Mouse (Mus musculus): ENCODE measurements at regions not wholly inside any gene's neighbourhood (a gene's known extent, or its start where the extent isn't known, plus 50 kb on each side); places are given as distances from the start of the nearest gene placed in this dataset.

GRCm38 (mm10) chr2:146696277-146696676 lies 159.4 kb upstream of the Kiz start:
- no peak overlapping the region for H3K4me3 ChIP-seq (ENCODE audit: control insufficient read depth in 1 of 2, insufficient read depth in 1 of 2, low read depth in 1 of 2, low read length in 2 of 2)
- no peak overlapping the region for H3K4me2 ChIP-seq (ENCODE audit: low read length)
- H3K4me1 ChIP-seq (ENCODE audit: control insufficient read depth in 2 of 2, insufficient read depth in 2 of 2, low read length in 2 of 2): no peaks in the 10 kb centered on the region
- no peak overlapping the region for H3K9ac ChIP-seq (ENCODE audit: low read length)
- H3K36me3 ChIP-seq (ENCODE audit: control insufficient read depth, insufficient read depth, low read length): no peaks in the 10 kb centered on the region
- no peaks in the 10 kb centered on the region for H3K27me3 ChIP-seq (ENCODE audit: control insufficient read depth, insufficient read depth, low read length)
- H3K9me3 ChIP-seq (ENCODE audit: control insufficient read depth, low read length): 0 out of 2 replicates have a peak, but pooled peaks cover 3% of the 10 kb centered on the region
- no peak overlapping the region for H3K27ac ChIP-seq (replicated peaks in 1 of 2; ENCODE audit: control insufficient read depth in 1 of 2, insufficient read depth in 1 of 2, low read depth in 2 of 2, low read length in 2 of 2)
- no peak for ATAC-seq (ENCODE audit: insufficient number of reproducible peaks, insufficient read depth, low FRiP score, low read depth)
- 65% methylated on average over 2 of the region's 2 CpGs for WGBS

GRCm38 (mm10) chr2:146696727-146697126 lies 158.9 kb upstream of the Kiz start:
- no peak for ATAC-seq (ENCODE audit: insufficient number of reproducible peaks, insufficient read depth, low FRiP score, low read depth)
- H3K4me1 ChIP-seq (ENCODE audit: control insufficient read depth in 2 of 2, insufficient read depth in 2 of 2, low read length in 2 of 2): no peaks in the 10 kb centered on the region
- no peak overlapping the region for H3K9ac ChIP-seq (ENCODE audit: low read length)
- H3K4me3 ChIP-seq (ENCODE audit: control insufficient read depth in 1 of 2, insufficient read depth in 1 of 2, low read depth in 1 of 2, low read length in 2 of 2): no peak overlapping the region
- no peak overlapping the region for H3K4me2 ChIP-seq (ENCODE audit: low read length)
- no peaks in the 10 kb centered on the region for H3K36me3 ChIP-seq (ENCODE audit: control insufficient read depth, insufficient read depth, low read length)
- H3K9me3 ChIP-seq (ENCODE audit: control insufficient read depth, low read length): no peaks in the 10 kb centered on the region
- no peak overlapping the region for H3K27ac ChIP-seq (replicated peaks in 1 of 2; ENCODE audit: control insufficient read depth in 1 of 2, insufficient read depth in 1 of 2, low read depth in 2 of 2, low read length in 2 of 2)
- WGBS: 74% methylated on average over 4 of the region's 4 CpGs
- no peaks in the 10 kb centered on the region for H3K27me3 ChIP-seq (ENCODE audit: control insufficient read depth, insufficient read depth, low read length)

- no peak overlapping the region for H3K9ac ChIP-seq (ENCODE audit: low read length)
- 0 out of 2 replicates have a peak, but pooled peaks cover 3% of the 10 kb centered on the region for H3K9me3 ChIP-seq (ENCODE audit: control insufficient read depth, low read length)
- no peaks in the 10 kb centered on the region for H3K27me3 ChIP-seq (ENCODE audit: control insufficient read depth, insufficient read depth, low read length)
- H3K4me2 ChIP-seq (ENCODE audit: low read length): no peak overlapping the region
- no peaks in the 10 kb centered on the region for H3K4me1 ChIP-seq (ENCODE audit: control insufficient read depth in 2 of 2, insufficient read depth in 2 of 2, low read length in 2 of 2)
- no peak for ATAC-seq (ENCODE audit: insufficient number of reproducible peaks, insufficient read depth, low FRiP score, low read depth)
- H3K4me3 ChIP-seq (ENCODE audit: control insufficient read depth in 1 of 2, insufficient read depth in 1 of 2, low read depth in 1 of 2, low read length in 2 of 2): no peak overlapping the region
- H3K27ac ChIP-seq (replicated peaks in 1 of 2; ENCODE audit: control insufficient read depth in 1 of 2, insufficient read depth in 1 of 2, low read depth in 2 of 2, low read length in 2 of 2): no peak overlapping the region
- H3K36me3 ChIP-seq (ENCODE audit: control insufficient read depth, insufficient read depth, low read length): no peaks in the 10 kb centered on the region
- WGBS: 69% methylated on average over 8 of the region's 8 CpGs
These were observed 145.0 kb upstream of the Kiz start for GRCm38 (mm10) chr2:146710676-146711075.

- Histone ChIP-seq H3K4me2 (ENCODE audit: low read length) (no peak overlapping the region), H3K4me3 (ENCODE audit: control insufficient read depth in 1 of 2, insufficient read depth in 1 of 2, low read depth in 1 of 2, low read length in 2 of 2) (no peak overlapping the region), H3K4me1 (ENCODE audit: control insufficient read depth in 2 of 2, insufficient read depth in 2 of 2, low read length in 2 of 2) (no peaks in the 10 kb centered on the region), H3K9ac (ENCODE audit: low read length) (no peak overlapping the region), H3K27ac (replicated peaks in 1 of 2; ENCODE audit: control insufficient read depth in 1 of 2, insufficient read depth in 1 of 2, low read depth in 2 of 2, low read length in 2 of 2) (no peak overlapping the region), H3K36me3 (ENCODE audit: control insufficient read depth, insufficient read depth, low read length) (no peaks in the 10 kb centered on the region), H3K27me3 (ENCODE audit: control insufficient read depth, insufficient read depth, low read length) (no peaks in the 10 kb centered on the region), H3K9me3 (ENCODE audit: control insufficient read depth, low read length) (0 out of 2 replicates have a peak, but pooled peaks cover 3% of the 10 kb centered on the region)
- ATAC-seq (ENCODE audit: insufficient number of reproducible peaks, insufficient read depth, low FRiP score, low read depth): no peak
- WGBS: 47% methylated on average over 10 of the region's 10 CpGs
These were observed 134.4 kb upstream of the Kiz start for GRCm38 (mm10) chr2:146721184-146721715.

GRCm38 (mm10) chr2:146722351-146723025 lies 133.2 kb upstream of the Kiz start:
- no peak for ATAC-seq (ENCODE audit: insufficient number of reproducible peaks, insufficient read depth, low FRiP score, low read depth)
- Histone ChIP-seq H3K9ac (ENCODE audit: low read length) (no peak overlapping the region), H3K9me3 (ENCODE audit: control insufficient read depth, low read length) (no peaks in the 10 kb centered on the region), H3K27ac (replicated peaks in 1 of 2; ENCODE audit: control insufficient read depth in 1 of 2, insufficient read depth in 1 of 2, low read depth in 2 of 2, low read length in 2 of 2) (no peak overlapping the region), H3K4me1 (ENCODE audit: control insufficient read depth in 2 of 2, insufficient read depth in 2 of 2, low read length in 2 of 2) (no peaks in the 10 kb centered on the region), H3K4me2 (ENCODE audit: low read length) (no peak overlapping the region), H3K36me3 (ENCODE audit: control insufficient read depth, insufficient read depth, low read length) (no peaks in the 10 kb centered on the region), H3K27me3 (ENCODE audit: control insufficient read depth, insufficient read depth, low read length) (no peaks in the 10 kb centered on the region), H3K4me3 (ENCODE audit: control insufficient read depth in 1 of 2, insufficient read depth in 1 of 2, low read depth in 1 of 2, low read length in 2 of 2) (no peak overlapping the region)
- 63% methylated on average over 8 of the region's 8 CpGs for WGBS

- ATAC-seq (ENCODE audit: insufficient number of reproducible peaks, insufficient read depth, low FRiP score, low read depth): no peak
- H3K4me2 ChIP-seq (ENCODE audit: low read length): no peak overlapping the region
- H3K27ac ChIP-seq (replicated peaks in 1 of 2; ENCODE audit: control insufficient read depth in 1 of 2, insufficient read depth in 1 of 2, low read depth in 2 of 2, low read length in 2 of 2): no peak overlapping the region
- H3K4me1 ChIP-seq (ENCODE audit: control insufficient read depth in 2 of 2, insufficient read depth in 2 of 2, low read length in 2 of 2): no peaks in the 10 kb centered on the region
- H3K9me3 ChIP-seq (ENCODE audit: control insufficient read depth, low read length): no peaks in the 10 kb centered on the region
- no peak overlapping the region for H3K9ac ChIP-seq (ENCODE audit: low read length)
- 68% methylated on average over 9 of the region's 9 CpGs for WGBS
- no peaks in the 10 kb centered on the region for H3K27me3 ChIP-seq (ENCODE audit: control insufficient read depth, insufficient read depth, low read length)
- no peak overlapping the region for H3K4me3 ChIP-seq (ENCODE audit: control insufficient read depth in 1 of 2, insufficient read depth in 1 of 2, low read depth in 1 of 2, low read length in 2 of 2)
- H3K36me3 ChIP-seq (ENCODE audit: control insufficient read depth, insufficient read depth, low read length): no peaks in the 10 kb centered on the region
These were observed 132.5 kb upstream of the Kiz start for GRCm38 (mm10) chr2:146723172-146723571.

- no peak overlapping the region for H3K4me2 ChIP-seq (ENCODE audit: low read length)
- 88% methylated on average over 4 of the region's 4 CpGs for whole genome bisulfite sequencing
- H3K36me3 ChIP-seq (ENCODE audit: control insufficient read depth, insufficient read depth, low read length): no peaks in the 10 kb centered on the region
- H3K27me3 ChIP-seq (ENCODE audit: control insufficient read depth, insufficient read depth, low read length): no peaks in the 10 kb centered on the region
- no peaks in the 10 kb centered on the region for H3K4me1 ChIP-seq (ENCODE audit: control insufficient read depth in 2 of 2, insufficient read depth in 2 of 2, low read length in 2 of 2)
- no peak overlapping the region for H3K4me3 ChIP-seq (ENCODE audit: control insufficient read depth in 1 of 2, insufficient read depth in 1 of 2, low read depth in 1 of 2, low read length in 2 of 2)
- H3K9me3 ChIP-seq (ENCODE audit: control insufficient read depth, low read length): no peaks in the 10 kb centered on the region
- ATAC-seq (ENCODE audit: insufficient number of reproducible peaks, insufficient read depth, low FRiP score, low read depth): no peak
- H3K9ac ChIP-seq (ENCODE audit: low read length): no peak overlapping the region
- H3K27ac ChIP-seq (replicated peaks in 1 of 2; ENCODE audit: control insufficient read depth in 1 of 2, insufficient read depth in 1 of 2, low read depth in 2 of 2, low read length in 2 of 2): no peak overlapping the region
These were observed 132.0 kb upstream of the Kiz start for GRCm38 (mm10) chr2:146723671-146724070.

Measured in heart, embryonic 14.5 days (tissue).